Mouse (Mus musculus) adipocyte (in vitro differentiated cells): ENCODE data around the gene Olfr160.

ENCODE experiments used
- DNase-seq: peaks from one replicate; pipeline ENCODE4 v3.0.0-alpha.2; 2016; ENCODE audit warnings: low spot score

Olfr160 gene

GRCm38 (mm10) chr9:37716150-37716549 is at the start of gene Olfr160:
Gene Olfr160, minus strand, starts transcription at chr9:37716250.
- DNase-seq, result no peak

- DNase-seq, result peak; percentile 3
Observed at GRCm38 (mm10) chr9:37762541-37762940, 46.5 kb upstream of the Olfr160 start.

- no peak for DNase-seq
Observed at GRCm38 (mm10) chr9:37761728-37762127, 45.7 kb upstream of the Olfr160 start.

GRCm38 (mm10) chr9:37752006-37752405 is 36.0 kb upstream of the Olfr160 start:
- DNase-seq, result no peak

- DNase-seq, result no peak
Observed at GRCm38 (mm10) chr9:37751467-37751866, 35.4 kb upstream of the Olfr160 start.

GRCm38 (mm10) chr9:37750319-37751075 is 34.4 kb upstream of the Olfr160 start:
- DNase-seq, result no peak

GRCm38 (mm10) chr9:37744806-37745205 is 28.8 kb upstream of the Olfr160 start, which contains the start of gene Olfr874:
Gene Olfr874, plus strand, starts transcription at chr9:37745106.
- DNase-seq, result no peak

- DNase-seq, result no peak
Observed at GRCm38 (mm10) chr9:37734310-37734709, 18.3 kb upstream of the Olfr160 start.

- DNase-seq, result peak; percentile 72
Observed at GRCm38 (mm10) chr9:37689970-37690686, 25.9 kb downstream of the Olfr160 start.

- no peak for DNase-seq
Observed at GRCm38 (mm10) chr9:37687941-37688303, 28.1 kb downstream of the Olfr160 start.

- peak; percentile 51 for DNase-seq
Observed at GRCm38 (mm10) chr9:37687288-37687940, 28.6 kb downstream of the Olfr160 start.

- DNase-seq, result no peak
Observed at GRCm38 (mm10) chr9:37681123-37681522, 34.9 kb downstream of the Olfr160 start.

GRCm38 (mm10) chr9:37675287-37675686 is 40.8 kb downstream of the Olfr160 start:
- peak; percentile 26 for DNase-seq

- DNase-seq, result no peak
Observed at GRCm38 (mm10) chr9:37670261-37670660, 45.8 kb downstream of the Olfr160 start.

- peak; percentile 21 for DNase-seq
Observed at GRCm38 (mm10) chr9:37669678-37670077, 46.4 kb downstream of the Olfr160 start.

- DNase-seq, result peak; percentile 58
Observed at GRCm38 (mm10) chr9:37669115-37669514, 46.9 kb downstream of the Olfr160 start, which contains the start of gene Panx3. Gene Panx3, minus strand, starts transcription at chr9:37669235.

GRCm38 (mm10) chr9:37666045-37666444 is 50.0 kb downstream of the Olfr160 start:
- no peak for DNase-seq

- DNase-seq, result no peak
Observed at GRCm38 (mm10) chr9:37664604-37665003, 51.4 kb downstream of the Olfr160 start.

GRCm38 (mm10) chr9:37663210-37663609 is 52.8 kb downstream of the Olfr160 start:
- no peak for DNase-seq

- DNase-seq, result no peak
Observed at GRCm38 (mm10) chr9:37659413-37659812, 56.6 kb downstream of the Olfr160 start.
